Mouse (Mus musculus) embryonic fibroblast, embryonic 13.5 days (primary cell): ENCODE measurements around the gene Eif2b3.

ENCODE experiments used
- CTCF ChIP-seq: IDR thresholded peaks from 2 replicates; pipeline ENCODE4 v1.5.1; 2011; ENCODE audit warnings: mild to moderate bottlenecking, control low read depth, low read length, moderate library complexity, borderline replicate concordance; ENCODE audit not compliant: insufficient read depth
- POLR2A ChIP-seq: IDR thresholded peaks from 2 replicates; pipeline ENCODE4 v1.6.1; 2011; ENCODE audit warnings: low read depth, mild to moderate bottlenecking, control low read depth, low read length, moderate library complexity

- TF ChIP-seq POLR2A (no peak), CTCF (no peak)
These were observed 105.0 kb downstream of the Eif2b3 start for GRCm38 (mm10) chr4:117124218-117124517.
